Mouse (Mus musculus) c-Kit-negative CD71-positive TER-119-positive erythroid progenitor cells, embryonic 14.5 days (primary cell): Measurements from ENCODE around the gene Gstm2.
"Not testable (repeated sequence)": the region's sequence is repeated elsewhere in the genome, so short reads cannot be mapped to it uniquely, and the experiment has no call there.

Experiments
- DNase-seq: peaks from one replicate; pipeline ENCODE4 v3.0.0-alpha.2; 2013; ENCODE audit warnings: low read depth, low spot score

Gstm2 gene

GRCm38 (mm10) chr3:107996576-107996975 lies 10.3 kb upstream of the Gstm2 start:
- DNase-seq: no peak

- not testable (repeated sequence) for DNase-seq
Observed at GRCm38 (mm10) chr3:107995974-107996373, 9.7 kb upstream of the Gstm2 start.

GRCm38 (mm10) chr3:107985141-107985540 lies 1.1 kb downstream of the Gstm2 start:
- not testable (repeated sequence) for DNase-seq

DNA sequence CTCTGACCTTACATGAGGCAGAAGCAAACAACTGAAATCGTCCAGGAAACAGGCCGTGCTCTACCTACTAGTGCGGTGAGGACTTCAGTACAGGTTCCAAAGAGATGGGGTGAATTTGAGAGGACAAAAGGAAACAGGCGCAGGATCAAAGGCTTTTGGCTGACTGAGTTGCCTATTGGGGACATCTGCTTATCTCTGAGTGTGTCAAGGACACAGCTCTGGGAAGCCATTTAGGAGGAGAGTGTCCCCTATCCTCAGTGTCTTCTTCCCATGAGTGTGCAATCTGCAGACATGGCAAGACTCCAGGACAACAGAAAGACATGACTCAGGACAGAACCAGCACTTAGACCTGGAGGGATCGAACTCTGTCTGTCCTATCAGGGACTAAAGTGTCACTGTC lies 1.8 kb downstream of the Gstm2 start:
- no peak for DNase-seq

DNA sequence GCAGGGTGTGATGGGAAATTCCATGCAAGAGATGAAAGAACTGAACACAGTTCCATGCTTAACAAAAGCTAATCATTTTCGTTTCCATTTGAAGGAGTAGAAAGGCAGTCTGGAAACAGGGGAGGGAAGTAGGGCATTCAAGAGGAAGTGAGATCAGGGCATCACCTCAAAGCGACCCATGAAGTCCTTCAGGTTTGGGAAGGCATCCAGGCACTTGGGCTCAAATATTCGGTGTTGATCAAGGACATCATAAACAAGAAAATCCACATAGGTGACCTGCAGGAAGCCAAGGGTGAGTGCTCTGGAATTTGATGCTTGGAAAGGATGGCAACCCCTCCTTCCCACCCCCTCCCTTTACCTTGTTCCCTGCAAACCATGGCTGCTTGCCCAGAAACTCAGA lies 2.5 kb downstream of the Gstm2 start:
- no peak for DNase-seq

- DNase-seq: no peak
Observed at GRCm38 (mm10) chr3:107982726-107983125, 3.5 kb downstream of the Gstm2 start.

DNA sequence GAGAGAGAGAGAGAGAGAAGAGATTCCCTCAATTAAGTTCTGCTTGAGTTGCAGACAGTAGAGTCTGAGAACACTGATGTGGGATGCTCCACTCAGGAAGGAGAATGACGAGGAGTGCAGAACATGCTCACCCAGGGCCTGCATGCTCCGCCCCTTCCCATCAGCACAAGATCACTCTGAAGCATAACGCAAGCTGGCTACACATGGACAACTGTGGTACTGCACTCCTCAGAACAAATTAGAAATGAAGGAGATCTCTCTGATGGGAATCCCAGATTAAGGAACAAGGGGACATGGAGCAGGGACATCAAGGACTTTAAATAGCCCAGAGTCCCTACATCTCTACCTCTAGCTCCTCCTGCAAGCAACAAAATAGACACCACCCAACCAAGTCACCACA lies 5.0 kb downstream of the Gstm2 start:
- no peak for DNase-seq

- DNase-seq: no peak
Observed at GRCm38 (mm10) chr3:107977691-107978090, 8.6 kb downstream of the Gstm2 start.

- DNase-seq: no peak
Observed at GRCm38 (mm10) chr3:107974237-107974636, 12.0 kb downstream of the Gstm2 start.

DNA sequence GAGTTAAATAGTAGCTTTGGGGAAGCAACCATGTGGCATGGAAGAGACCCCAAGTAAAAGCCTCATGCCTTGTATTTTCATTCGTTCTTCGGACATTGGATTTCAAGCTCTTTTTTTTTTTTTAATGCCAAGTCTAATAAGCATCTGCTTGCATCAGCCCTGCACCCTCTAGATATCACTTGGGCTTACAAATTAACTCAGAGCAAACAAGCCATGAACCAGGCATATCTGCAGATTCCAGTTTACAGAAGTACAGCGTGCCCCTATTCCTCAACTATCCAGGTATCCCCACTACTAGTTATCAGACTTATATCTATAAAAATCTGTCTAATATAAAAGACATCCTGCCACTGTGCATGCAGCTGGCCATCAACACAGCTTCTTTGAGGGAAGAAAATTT lies 14.2 kb downstream of the Gstm2 start:
- no peak for DNase-seq

- not testable (repeated sequence) for DNase-seq
Observed at GRCm38 (mm10) chr3:107971101-107971500, 15.2 kb downstream of the Gstm2 start.

GRCm38 (mm10) chr3:107968724-107969395 lies 17.4 kb downstream of the Gstm2 start, which contains the start of gene Gstm3:
Gene Gstm3, minus strand, starts transcription at chr3:107969283.
- DNase-seq: no peak

DNA sequence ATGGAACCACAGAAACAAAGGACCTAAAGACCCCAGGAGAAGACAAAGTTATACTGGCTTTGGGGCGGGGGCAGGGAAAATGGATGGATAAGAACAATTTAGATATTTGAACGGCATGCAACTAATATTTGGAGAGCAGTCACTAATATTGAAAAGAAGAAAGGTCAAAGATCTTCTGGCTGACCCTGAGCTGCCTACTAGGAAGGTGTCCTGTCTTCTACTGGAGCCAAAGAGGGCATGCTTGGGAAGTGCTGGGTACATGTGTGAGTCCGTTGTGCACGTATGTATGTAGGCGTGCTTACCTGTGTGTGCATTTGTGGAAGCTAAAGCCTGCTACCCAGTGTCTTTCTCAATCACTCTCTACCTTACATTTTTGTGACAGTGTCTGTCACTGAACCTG lies 19.6 kb downstream of the Gstm2 start:
- no peak for DNase-seq

- no peak for DNase-seq
Observed at GRCm38 (mm10) chr3:107965592-107965991, 20.7 kb downstream of the Gstm2 start.

DNA sequence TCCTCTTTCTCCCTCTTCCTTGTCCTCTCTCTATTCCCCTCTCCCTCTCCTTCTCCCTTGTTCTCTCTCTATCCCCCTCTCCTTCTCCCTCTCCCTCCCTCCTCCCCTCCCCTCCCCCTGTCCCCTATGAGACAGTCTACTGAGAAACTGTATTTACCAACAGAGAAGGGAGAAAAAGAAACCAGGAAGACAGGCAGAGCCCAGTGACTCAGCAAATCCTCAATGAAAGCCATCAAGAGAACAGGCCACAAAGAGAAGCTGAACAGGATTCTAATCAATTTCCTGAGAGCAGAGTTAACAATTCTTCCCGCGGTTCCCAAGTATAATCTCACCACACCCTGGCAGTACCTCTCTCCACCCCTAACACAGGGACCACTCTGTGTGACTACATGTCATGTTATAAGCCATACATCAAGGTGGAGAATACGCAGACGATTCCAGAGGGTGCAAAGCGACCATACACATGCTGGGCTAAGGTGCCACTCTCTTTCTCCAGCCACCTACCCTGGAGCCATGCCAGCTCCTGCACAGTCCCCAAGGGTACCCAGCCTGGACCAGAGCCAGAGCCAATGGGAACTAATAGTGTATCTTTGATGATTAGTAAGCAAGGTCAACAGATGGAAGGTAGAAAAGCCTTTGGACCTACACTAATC lies 21.5 kb downstream of the Gstm2 start:
- peak; percentile 15 for DNase-seq

- no peak for DNase-seq
Observed at GRCm38 (mm10) chr3:107964026-107964425, 22.2 kb downstream of the Gstm2 start.

DNA sequence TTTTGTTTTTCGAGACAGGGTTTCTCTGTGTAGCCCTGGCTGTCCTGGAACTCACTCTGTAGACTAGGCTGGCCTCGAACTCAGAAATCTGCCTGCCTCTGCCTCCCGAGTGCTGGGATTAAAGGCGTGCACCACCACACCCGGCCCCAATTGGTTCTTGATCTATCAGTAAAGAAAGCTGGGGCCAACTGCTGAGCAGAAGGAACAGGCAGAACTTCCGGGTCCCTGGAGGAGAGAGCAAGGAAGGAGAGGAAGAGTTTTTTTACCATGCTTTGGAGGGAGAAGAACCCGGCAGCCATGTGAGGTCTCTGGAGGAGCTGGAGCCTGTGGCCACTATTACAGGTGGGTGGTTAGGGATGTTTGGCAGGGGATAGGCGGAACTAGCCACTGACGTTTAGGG lies 31.0 kb downstream of the Gstm2 start:
- not testable (repeated sequence) for DNase-seq

DNA sequence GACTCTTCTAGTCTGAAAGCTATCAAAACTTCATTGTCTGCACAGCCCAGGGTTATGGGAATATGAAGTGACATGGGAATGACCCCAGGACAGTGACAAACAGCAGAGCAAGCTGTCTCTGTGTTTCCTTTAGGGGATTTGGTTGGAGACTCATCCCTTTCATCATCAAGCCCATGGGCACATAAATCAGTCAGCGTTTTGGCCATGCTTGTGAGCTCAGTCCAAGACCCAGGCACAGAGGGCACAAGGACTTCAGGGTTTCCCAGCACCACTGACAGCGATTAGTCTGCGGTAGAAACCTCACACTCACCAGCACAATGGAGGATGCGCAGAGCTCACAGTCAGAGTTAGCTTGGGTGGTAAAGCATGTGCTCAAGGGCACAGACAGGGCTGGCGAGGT lies 32.3 kb downstream of the Gstm2 start:
- no peak for DNase-seq

DNA sequence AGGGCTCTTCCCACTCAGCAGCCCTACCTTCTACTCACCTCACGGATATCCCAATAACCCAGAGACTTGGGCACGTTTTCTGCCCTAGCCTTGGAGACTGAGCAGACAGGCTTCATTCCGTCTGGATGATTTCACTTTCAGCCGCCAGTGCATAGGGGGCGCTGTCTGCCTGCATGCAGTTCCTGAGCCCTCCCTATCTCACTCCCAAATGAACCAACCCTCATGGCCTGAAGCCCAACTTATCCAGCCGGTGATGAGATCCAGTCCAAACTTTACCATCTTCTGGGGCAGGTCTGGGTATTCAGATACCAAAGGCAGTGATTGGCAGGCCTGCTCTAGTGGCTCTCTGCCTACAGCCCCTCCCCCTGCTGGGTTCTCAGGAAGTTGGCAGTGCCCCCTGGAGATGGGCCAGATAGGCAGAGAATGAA lies 32.9 kb downstream of the Gstm2 start:
- no peak for DNase-seq

DNA sequence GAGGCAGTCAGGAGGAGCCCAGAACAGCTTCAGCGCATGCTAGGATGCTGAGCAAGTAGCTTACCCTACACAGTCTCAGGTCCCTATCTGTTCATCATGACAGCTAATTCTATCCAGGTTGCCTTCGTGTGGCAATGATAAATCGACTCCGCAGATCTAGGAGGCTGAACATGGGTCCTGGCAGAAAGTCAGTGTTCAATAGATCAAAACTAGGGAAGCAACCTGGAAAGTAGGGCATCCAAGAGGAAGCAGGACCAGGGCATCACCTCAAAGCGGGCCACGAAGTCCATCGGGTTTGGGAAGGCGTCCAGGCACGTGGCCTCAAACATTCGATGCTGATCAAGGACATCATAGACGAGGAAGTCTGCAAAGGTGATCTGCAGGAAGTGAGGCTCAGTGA lies 35.7 kb downstream of the Gstm2 start:
- no peak for DNase-seq

DNA sequence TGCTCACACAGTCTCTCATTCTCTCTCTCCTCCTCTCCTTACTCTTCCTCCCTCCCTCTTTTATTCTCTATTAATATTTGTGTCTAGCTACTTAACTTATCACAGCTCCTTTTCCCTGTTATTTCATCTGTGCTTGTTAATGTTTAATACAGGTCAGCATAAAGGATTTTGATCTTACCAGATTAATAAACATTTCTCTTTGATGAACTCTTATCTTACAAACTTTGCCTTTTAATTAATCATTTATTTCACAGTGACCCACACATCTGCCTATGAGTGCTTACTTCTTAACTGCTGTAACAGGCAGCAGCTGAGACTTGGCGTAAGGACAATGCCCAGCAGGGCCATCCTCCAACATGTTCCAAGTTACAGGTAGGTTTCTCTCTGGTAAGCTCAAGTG lies 36.8 kb downstream of the Gstm2 start:
- DNase-seq: not testable (repeated sequence)

DNA sequence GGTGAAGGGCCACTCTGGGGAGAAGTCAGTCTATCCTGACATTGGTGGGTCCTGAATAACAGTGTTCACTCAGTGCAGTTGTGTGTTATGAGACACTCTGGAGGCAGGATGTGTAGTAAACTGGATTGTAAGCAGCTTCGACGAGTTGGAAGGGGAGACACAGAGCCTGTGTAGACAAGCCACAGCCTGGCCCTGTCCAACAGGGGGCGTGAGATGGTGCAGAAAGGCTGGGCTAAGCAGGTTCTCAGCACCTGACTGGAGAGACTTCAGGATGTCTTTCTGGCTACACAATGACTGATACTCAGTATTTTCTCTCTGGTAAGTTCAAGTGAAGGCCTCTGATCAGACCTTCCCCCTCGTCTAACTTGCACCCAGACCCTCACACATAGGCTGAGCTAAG lies 40.5 kb downstream of the Gstm2 start:
- no peak for DNase-seq

DNA sequence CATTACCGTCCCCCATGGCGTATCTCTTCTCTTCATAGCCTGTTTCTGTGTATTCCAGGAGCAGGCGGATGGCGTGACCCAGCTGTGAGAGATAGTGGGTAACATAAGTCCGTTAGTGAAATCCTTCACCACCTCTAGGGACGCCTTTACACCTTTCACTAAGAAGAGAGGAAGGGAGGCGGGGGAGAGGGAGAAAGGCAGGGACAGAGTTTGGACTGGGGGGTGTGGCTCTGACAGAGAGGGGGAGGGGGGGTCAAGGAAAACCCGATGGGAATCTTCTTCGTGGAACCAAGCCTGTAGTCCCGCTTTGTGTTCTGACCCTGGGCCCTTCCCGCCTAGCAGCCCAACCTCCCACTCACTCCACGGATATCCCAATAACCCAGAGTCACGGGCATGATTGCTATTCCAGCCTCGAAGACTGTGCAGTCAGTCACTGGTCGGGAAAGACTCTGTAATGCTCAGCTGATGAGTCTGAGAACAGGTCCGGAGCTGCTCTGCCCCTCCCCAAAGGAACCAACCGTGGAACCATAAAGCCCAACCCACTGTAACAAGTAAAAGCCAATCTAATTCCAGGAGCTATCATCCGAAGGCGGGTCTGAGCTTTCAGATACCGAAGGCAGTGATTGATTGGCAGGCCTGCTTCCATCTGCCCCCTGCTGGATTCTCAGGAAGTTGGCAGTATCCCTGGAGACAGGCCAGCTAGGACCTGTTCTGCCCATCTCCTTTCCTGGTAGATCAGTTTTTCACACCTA lies 42.8 kb downstream of the Gstm2 start, which contains the start of gene Gstm6:
Gene Gstm6, minus strand, starts transcription at position 511 of the 752 bp plus-strand sequence.
- no peak for DNase-seq
